Mouse (Mus musculus): ENCODE data around the gene Rrm2. TPM values are rescaled to one million over a fixed set of nuclear protein-coding genes. Genes with fewer than 3 reads are reported as not detected.
A peak's percentile ranks its signal among the peaks of the same experiment; 100 is the strongest.

The Rrm2 gene
- polyA plus RNA-seq (2012; ENCODE audit: insufficient read depth, insufficient read length, missing spikeins) = 53.3 and 54.8 TPM in 2 replicates

GRCm38 (mm10) chr12:24707954-24708823, at the start of gene Rrm2:
Gene Rrm2 (plus strand): TSS chr12:24708241.
- TF ChIP-seq CTCF (IDR thresholded peaks at IDR 0.05; ENCODE audit: low read depth, low read length) (peak; percentile 94), POLR2A (IDR thresholded peaks at IDR 0.05; ENCODE audit: borderline replicate concordance, low read depth, low read length) (no peak)
- Histone ChIP-seq H3K27ac (ENCODE audit: insufficient read depth, low read depth, low read length) (no peak within 1 kb of the TSS), H3K4me3 (ENCODE audit: insufficient read depth, low read length) (peak within 1 kb of the TSS; percentile 70), H3K4me1 (ENCODE audit: control insufficient read depth, insufficient read depth, low read length) (peaks cover 11% of the 10 kb centered on the region)

GRCm38 (mm10) chr12:24658998-24659397, 49.0 kb upstream of the Rrm2 start:
- Histone ChIP-seq H3K27ac (ENCODE audit: insufficient read depth, low read depth, low read length) (no peak overlapping the region), H3K4me3 (ENCODE audit: insufficient read depth, low read length) (no peak overlapping the region), H3K4me1 (ENCODE audit: control insufficient read depth, insufficient read depth, low read length) (peaks cover 2% of the 10 kb centered on the region; the same call in 1 of the 2 replicates)
- TF ChIP-seq CTCF (IDR thresholded peaks at IDR 0.05; ENCODE audit: low read depth, low read length) = no peak
- no peak for TF ChIP-seq POLR2A (IDR thresholded peaks at IDR 0.05; ENCODE audit: borderline replicate concordance, low read depth, low read length)

- H3K4me3 ChIP-seq (ENCODE audit: insufficient read depth, low read length) = no peak overlapping the region
- peaks cover 1% of the 10 kb centered on the region; the same call in 1 of the 2 replicates for H3K4me1 ChIP-seq (ENCODE audit: control insufficient read depth, insufficient read depth, low read length)
- no peak for TF ChIP-seq CTCF (IDR thresholded peaks at IDR 0.05; ENCODE audit: low read depth, low read length)
- TF ChIP-seq POLR2A (IDR thresholded peaks at IDR 0.05; ENCODE audit: borderline replicate concordance, low read depth, low read length) = no peak
- no peak overlapping the region for H3K27ac ChIP-seq (ENCODE audit: insufficient read depth, low read depth, low read length)
These were observed 48.1 kb upstream of the Rrm2 start for GRCm38 (mm10) chr12:24659923-24660322.

GRCm38 (mm10) chr12:24661100-24661499, 46.9 kb upstream of the Rrm2 start:
- Histone ChIP-seq H3K4me1 (ENCODE audit: control insufficient read depth, insufficient read depth, low read length) (no peaks in the 10 kb centered on the region), H3K4me3 (ENCODE audit: insufficient read depth, low read length) (no peak overlapping the region), H3K27ac (ENCODE audit: insufficient read depth, low read depth, low read length) (no peak overlapping the region)
- no peak for TF ChIP-seq POLR2A (IDR thresholded peaks at IDR 0.05; ENCODE audit: borderline replicate concordance, low read depth, low read length)

GRCm38 (mm10) chr12:24662131-24662530, 45.9 kb upstream of the Rrm2 start:
- H3K27ac ChIP-seq (ENCODE audit: insufficient read depth, low read depth, low read length) = no peak overlapping the region
- no peak for TF ChIP-seq POLR2A (IDR thresholded peaks at IDR 0.05; ENCODE audit: borderline replicate concordance, low read depth, low read length)
- no peak for TF ChIP-seq CTCF (IDR thresholded peaks at IDR 0.05; ENCODE audit: low read depth, low read length)

GRCm38 (mm10) chr12:24680096-24680491, 27.9 kb upstream of the Rrm2 start:
- no peak overlapping the region for H3K27ac ChIP-seq (ENCODE audit: insufficient read depth, low read depth, low read length)
- no peak overlapping the region for H3K4me3 ChIP-seq (ENCODE audit: insufficient read depth, low read length)
- H3K4me1 ChIP-seq (ENCODE audit: control insufficient read depth, insufficient read depth, low read length) = no peaks in the 10 kb centered on the region
- TF ChIP-seq POLR2A (IDR thresholded peaks at IDR 0.05; ENCODE audit: borderline replicate concordance, low read depth, low read length) (no peak), CTCF (IDR thresholded peaks at IDR 0.05; ENCODE audit: low read depth, low read length) (no peak)

More at GRCm38 (mm10) chr12:24662131-24662530, 45.9 kb upstream of the Rrm2 start:
- no peaks in the 10 kb centered on the region for H3K4me1 ChIP-seq (ENCODE audit: control insufficient read depth, insufficient read depth, low read length)
- no peak overlapping the region for H3K4me3 ChIP-seq (ENCODE audit: insufficient read depth, low read length)

- no peak overlapping the region for H3K27ac ChIP-seq (ENCODE audit: insufficient read depth, low read depth, low read length)
- no peak overlapping the region; the same call in 1 of the 2 replicates for H3K4me3 ChIP-seq (ENCODE audit: insufficient read depth, low read length)
- TF ChIP-seq POLR2A (IDR thresholded peaks at IDR 0.05; ENCODE audit: borderline replicate concordance, low read depth, low read length) (no peak), CTCF (IDR thresholded peaks at IDR 0.05; ENCODE audit: low read depth, low read length) (no peak)
- H3K4me1 ChIP-seq (ENCODE audit: control insufficient read depth, insufficient read depth, low read length) = no peaks in the 10 kb centered on the region
These were observed 27.4 kb upstream of the Rrm2 start for GRCm38 (mm10) chr12:24680492-24681285.

- Histone ChIP-seq H3K4me1 (ENCODE audit: control insufficient read depth, insufficient read depth, low read length) (no peaks in the 10 kb centered on the region), H3K4me3 (ENCODE audit: insufficient read depth, low read length) (no peak within 1 kb of the TSS; the same call in 1 of the 2 replicates), H3K27ac (ENCODE audit: insufficient read depth, low read depth, low read length) (no peak within 1 kb of the TSS)
- TF ChIP-seq CTCF (IDR thresholded peaks at IDR 0.05; ENCODE audit: low read depth, low read length) = no peak
These were observed 26.6 kb upstream of the Rrm2 start, which contains the start of gene Cys1 for GRCm38 (mm10) chr12:24681286-24682023. Gene Cys1 (minus strand): TSS chr12:24681813.

- TF ChIP-seq POLR2A (IDR thresholded peaks at IDR 0.05; ENCODE audit: borderline replicate concordance, low read depth, low read length) (no peak), CTCF (IDR thresholded peaks at IDR 0.05; ENCODE audit: low read depth, low read length) (no peak)
- Histone ChIP-seq H3K4me3 (ENCODE audit: insufficient read depth, low read length) (no peak overlapping the region), H3K4me1 (ENCODE audit: control insufficient read depth, insufficient read depth, low read length) (no peaks in the 10 kb centered on the region), H3K27ac (ENCODE audit: insufficient read depth, low read depth, low read length) (no peak overlapping the region)
These were observed 25.5 kb upstream of the Rrm2 start for GRCm38 (mm10) chr12:24682563-24682962.

All from bone marrow macrophage, adult 2 months (primary cell).